Mouse (Mus musculus): ENCODE data around the gene Gm13287. TPM values are rescaled to one million over a fixed set of nuclear protein-coding genes. Genes with fewer than 3 reads are reported as not detected.
"Not testable (repeated sequence)": the region's sequence is repeated elsewhere in the genome, so short reads cannot be mapped to it uniquely, and the experiment has no call there.

Gene Gm13287
- 0.64 TPM in 1 of 2 replicates, not detected in the other for polyA plus RNA-seq (2012; ENCODE audit: insufficient read depth, low replicate concordance)

DNA sequence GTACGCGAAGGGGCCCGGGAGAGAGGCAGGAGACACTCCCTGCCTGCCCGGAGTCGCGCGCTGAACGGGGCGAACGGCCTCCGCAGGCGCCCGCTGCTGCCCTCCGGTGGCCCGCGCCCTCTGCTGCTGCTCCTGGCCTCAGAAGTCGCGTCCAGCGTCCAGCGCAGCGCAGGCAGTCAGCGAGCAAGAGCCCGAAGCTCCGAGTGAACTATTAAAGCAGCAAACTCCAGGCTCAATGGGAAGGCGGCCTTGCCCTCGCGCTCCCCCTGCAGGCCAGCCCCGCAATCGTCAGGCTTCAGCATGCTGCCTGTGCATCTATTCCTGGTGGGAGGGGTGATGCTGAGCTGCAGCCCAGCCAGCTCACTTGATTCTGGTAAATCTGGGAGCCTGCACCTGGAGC, at the start of gene Gm13287:
Gene Gm13287, plus strand, starts transcription at position 301 of the 400 bp plus-strand sequence.
- H3K36me3 ChIP-seq (replicated peaks; ENCODE audit: low read length); H3K4me1 ChIP-seq; H3K27me3 ChIP-seq (replicated peaks); H3K9me3 ChIP-seq; H3K4me3 ChIP-seq (replicated peaks): not testable (repeated sequence)

DNA sequence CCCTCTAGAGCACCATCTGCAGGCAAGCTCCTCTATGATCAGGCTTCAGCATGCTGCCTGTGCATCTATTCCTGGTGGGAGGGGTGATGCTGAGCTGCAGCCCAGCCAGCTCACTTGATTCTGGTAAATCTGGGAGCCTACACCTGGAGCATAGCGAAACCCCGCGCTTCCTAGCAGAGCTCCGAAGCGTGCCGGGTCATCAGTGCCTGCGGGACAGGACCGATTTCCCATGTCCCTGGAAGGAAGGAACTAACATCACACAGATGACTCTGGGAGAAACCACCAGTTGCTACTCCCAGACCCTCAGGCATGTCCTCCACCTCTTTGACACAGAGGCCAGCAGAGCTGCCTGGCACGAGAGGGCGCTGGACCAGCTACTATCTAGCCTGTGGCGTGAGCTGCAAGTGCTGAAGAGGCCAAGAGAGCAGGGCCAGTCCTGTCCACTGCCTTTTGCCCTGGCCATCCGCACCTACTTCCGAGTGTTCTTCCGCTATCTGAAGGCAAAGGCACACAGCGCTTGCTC, 48.2 kb upstream of the Gm13287 start, which contains the start of gene Gm13271:
Gene Gm13271, plus strand, starts transcription at position 51 of the 523 bp plus-strand sequence.
- H3K4me1 ChIP-seq; H3K36me3 ChIP-seq (replicated peaks; ENCODE audit: low read length); H3K4me3 ChIP-seq (replicated peaks); H3K27me3 ChIP-seq (replicated peaks); H3K9me3 ChIP-seq: not testable (repeated sequence)

DNA sequence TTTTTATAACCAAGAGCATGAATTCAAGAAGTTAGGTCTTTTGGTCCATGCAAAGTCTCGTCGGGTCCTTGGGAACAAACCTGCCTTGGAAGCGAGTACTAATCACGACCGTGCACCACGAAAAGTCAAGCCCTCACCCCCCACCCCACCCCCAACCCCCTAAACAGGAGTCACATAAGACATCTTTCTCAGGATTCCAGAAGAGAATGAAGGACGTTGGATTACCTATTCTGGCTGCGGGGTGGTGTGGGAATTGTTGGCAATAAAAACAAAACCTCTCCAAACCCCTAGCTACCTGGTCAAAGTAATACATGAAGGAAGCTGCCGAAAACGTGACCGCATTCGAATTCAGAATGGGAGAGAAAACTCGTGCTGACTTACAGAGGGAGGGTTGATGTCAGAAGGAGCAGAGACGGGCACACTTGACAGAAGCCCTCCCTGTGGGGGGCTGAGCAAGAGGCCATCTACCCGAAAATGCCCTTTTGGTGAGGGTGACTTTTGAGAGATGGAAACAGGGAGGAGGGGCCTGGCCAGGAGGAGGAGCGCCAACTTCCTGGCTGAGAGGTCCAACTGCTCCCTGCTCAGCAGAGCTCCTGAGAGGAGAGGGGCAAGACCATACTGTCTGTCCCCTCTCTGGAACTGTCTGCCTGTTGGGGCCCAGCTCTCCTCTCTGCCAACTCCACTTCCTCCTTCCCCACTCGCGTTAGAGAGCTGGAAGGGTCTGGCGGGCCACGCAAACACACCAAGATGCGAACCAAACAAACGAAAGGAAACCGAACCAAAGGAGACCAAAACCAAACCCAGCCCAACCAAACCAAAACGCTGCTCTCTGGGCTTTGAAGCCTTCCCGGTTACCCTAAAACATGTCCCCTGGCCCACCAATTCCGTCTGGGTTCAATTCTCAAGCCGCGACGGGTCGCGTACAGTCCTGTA, 46.2 kb upstream of the Gm13287 start:
- H3K36me3 ChIP-seq (replicated peaks; ENCODE audit: low read length); H3K4me3 ChIP-seq (replicated peaks); H3K27me3 ChIP-seq (replicated peaks); H3K4me1 ChIP-seq; H3K9me3 ChIP-seq: not testable (repeated sequence)

DNA sequence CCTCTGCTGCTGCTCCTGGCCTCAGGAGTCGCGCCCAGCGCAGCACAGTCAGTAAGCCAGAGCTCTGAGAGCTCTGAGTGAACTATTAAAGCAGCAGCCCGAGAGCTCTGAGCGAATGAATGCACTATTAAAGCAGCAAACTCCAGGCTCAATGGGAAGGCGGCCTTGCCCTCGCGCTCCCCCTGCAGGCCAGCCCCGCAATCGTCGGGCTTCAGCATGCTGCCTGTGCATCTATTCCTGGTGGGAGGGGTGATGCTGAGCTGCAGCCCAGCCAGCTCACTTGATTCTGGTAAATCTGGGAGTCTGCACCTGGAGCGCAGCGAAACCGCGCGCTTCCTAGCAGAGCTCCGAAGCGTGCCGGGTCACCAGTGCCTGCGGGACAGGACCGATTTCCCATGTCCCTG, 45.4 kb upstream of the Gm13287 start:
- not testable (repeated sequence) for H3K9me3 ChIP-seq; H3K4me3 ChIP-seq (replicated peaks); H3K4me1 ChIP-seq; H3K27me3 ChIP-seq (replicated peaks); H3K36me3 ChIP-seq (replicated peaks; ENCODE audit: low read length)

DNA sequence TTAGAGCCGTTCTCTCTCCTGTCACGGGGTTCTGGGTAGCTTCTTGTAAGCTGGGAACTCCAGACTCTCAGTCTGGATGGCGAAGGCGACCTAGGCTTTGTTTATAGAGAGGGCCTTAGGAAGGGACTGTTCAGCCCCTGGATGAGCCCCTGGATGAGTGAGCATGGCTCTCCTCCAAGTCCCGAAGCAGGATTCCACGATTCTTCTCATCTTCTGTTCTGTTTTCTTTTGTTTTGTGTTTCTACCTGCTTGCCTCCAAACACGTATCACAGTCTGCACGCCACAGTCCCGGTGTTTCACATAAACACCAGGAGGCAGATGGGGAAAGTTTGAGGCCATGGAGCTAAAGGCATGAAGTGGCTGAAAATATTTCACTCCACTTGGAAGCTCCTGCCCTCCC, 44.3 kb upstream of the Gm13287 start:
- H3K27me3 ChIP-seq (replicated peaks); H3K9me3 ChIP-seq; H3K36me3 ChIP-seq (replicated peaks; ENCODE audit: low read length); H3K4me1 ChIP-seq; H3K4me3 ChIP-seq (replicated peaks): not testable (repeated sequence)

DNA sequence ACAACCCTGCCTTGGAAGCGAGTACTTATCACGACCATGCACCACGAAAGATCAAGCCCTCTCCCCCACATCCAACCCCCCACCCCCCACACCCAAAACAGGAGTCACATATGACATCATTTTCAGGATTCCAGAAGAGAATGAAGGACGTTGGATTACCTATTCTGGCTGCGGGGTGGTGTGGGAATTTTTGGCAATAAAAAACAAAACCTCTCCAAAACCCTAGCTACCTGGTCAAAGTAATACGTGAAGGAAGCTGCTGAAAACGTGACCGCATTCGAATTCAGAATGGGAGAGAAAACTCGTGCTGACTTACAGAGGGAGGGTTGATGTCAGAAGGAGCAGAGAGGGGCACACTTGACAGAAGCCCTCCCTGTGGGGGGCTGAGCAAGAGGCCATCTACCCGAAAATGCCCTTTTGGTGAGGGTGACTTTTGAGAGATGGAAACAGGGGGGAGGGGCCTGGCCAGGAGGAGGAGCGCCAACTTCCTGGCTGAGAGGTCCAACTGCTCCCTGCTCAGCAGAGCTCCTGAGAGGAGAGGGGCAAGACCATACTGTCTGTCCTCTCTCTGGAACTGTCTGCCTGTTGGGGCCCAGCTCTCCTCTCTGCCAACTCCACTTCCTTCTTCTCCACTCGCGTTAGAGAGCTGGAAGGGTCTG, 43.3 kb upstream of the Gm13287 start, which contains the start of gene Gm13283:
Gene Gm13283, plus strand, starts transcription at position 510 of the 659 bp plus-strand sequence.
- H3K4me3 ChIP-seq (replicated peaks); H3K36me3 ChIP-seq (replicated peaks; ENCODE audit: low read length); H3K9me3 ChIP-seq; H3K4me1 ChIP-seq; H3K27me3 ChIP-seq (replicated peaks): not testable (repeated sequence)

DNA sequence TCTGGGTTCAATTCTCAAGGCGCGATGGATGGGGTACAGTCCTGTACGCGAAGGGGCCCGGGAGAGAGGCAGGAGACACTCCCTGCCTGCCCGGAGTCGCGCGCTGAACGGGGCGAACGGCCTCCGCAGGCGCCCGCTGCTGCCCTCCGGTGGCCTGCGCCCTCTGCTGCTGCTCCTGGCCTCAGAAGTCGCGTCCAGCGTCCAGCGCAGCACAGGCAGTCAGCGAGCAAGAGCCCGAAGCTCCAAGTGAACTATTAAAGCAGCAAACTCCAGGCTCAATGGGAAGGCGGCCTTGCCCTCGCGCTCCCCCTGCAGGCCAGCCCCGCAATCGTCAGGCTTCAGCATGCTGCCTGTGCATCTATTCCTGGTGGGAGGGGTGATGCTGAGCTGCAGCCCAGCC, 42.6 kb upstream of the Gm13287 start:
- not testable (repeated sequence) for H3K4me3 ChIP-seq (replicated peaks); H3K27me3 ChIP-seq (replicated peaks); H3K36me3 ChIP-seq (replicated peaks; ENCODE audit: low read length); H3K4me1 ChIP-seq; H3K9me3 ChIP-seq

DNA sequence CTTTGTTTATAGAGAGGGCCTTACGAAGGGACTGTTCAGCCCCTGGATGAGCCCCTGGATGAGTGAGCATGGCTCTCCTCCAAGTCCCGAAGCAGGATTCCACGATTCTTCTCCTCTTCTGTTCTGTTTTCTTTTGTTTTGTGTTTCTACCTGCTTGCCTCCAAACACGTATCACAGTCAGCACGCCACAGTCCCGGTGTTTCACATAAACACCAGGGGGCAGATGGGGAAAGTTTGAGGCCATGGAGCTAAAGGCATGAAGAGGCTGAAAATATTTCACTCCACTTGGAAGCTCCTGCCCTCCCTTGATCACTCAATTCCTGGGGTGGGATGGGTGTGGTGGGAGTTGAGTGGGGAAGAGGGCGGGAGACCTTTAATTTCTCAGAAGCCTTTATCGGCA, 41.3 kb upstream of the Gm13287 start:
- not testable (repeated sequence) for H3K36me3 ChIP-seq (replicated peaks; ENCODE audit: low read length); H3K4me3 ChIP-seq (replicated peaks); H3K4me1 ChIP-seq; H3K9me3 ChIP-seq; H3K27me3 ChIP-seq (replicated peaks)

DNA sequence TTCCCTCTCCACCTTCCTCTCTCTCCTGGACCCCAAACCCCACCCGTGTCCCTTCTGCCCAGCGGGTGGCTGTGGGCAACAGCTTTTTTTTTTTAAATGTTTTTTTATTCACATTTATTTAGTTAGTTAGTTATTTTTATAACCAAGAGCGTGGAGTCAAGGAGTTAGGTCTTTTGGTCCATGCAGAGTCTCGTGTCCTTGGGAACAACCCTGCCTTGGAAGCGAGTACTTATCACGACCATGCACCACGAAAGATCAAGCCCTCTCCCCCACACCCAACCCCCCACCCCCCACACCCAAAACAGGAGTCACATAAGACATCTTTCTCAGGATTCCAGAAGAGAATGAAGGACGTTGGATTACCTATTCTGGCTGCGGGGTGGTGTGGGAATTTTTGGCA, 40.7 kb upstream of the Gm13287 start:
- H3K27me3 ChIP-seq (replicated peaks); H3K9me3 ChIP-seq; H3K4me3 ChIP-seq (replicated peaks); H3K36me3 ChIP-seq (replicated peaks; ENCODE audit: low read length); H3K4me1 ChIP-seq: not testable (repeated sequence)

DNA sequence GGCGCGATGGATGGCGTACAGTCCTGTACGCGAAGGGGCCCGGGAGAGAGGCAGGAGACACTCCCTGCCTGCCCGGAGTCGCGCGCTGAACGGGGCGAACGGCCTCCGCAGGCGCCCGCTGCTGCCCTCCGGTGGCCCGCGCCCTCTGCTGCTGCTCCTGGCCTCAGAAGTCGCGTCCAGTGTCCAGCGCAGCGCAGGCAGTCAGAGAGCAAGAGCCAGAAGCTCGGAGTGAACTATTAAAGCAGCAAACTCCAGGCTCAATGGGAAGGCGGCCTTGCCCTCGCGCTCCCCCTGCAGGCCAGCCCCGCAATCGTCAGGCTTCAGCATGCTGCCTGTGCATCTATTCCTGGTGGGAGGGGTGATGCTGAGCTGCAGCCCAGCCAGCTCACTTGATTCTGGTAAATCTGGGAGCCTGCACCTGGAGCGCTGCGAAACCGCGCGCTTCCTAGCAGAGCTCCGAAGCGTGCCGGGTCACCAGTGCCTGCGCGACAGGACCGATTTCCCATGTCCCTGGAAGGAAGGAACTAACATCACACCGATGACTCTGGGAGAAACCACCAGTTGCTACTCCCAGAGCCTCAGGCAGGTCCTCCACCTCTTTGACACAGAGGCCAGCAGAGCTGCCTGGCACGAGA, 39.6 kb upstream of the Gm13287 start:
- not testable (repeated sequence) for H3K36me3 ChIP-seq (replicated peaks; ENCODE audit: low read length); H3K4me1 ChIP-seq; H3K27me3 ChIP-seq (replicated peaks); H3K9me3 ChIP-seq; H3K4me3 ChIP-seq (replicated peaks)

DNA sequence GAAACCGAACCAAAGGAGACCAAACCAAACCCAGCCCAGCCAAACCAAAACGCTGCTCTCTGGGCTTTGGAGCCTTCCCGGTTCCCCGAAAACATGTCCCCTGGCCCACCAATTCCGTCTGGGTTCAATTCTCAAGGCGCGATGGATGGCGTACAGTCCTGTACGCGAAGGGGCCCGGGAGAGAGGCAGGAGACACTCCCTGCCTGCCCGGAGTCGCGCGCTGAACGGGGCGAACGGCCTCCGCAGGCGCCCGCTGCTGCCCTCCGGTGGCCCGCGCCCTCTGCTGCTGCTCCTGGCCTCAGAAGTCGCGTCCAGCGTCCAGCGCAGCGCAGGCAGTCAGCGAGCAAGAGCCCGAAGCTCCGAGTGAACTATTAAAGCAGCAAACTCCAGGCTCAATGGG, 29.5 kb upstream of the Gm13287 start, which contains the start of gene Gm13290:
Gene Gm13290, plus strand, starts transcription at position 301 of the 400 bp plus-strand sequence.
- H3K4me1 ChIP-seq; H3K9me3 ChIP-seq; H3K4me3 ChIP-seq (replicated peaks); H3K36me3 ChIP-seq (replicated peaks; ENCODE audit: low read length); H3K27me3 ChIP-seq (replicated peaks): not testable (repeated sequence)

DNA sequence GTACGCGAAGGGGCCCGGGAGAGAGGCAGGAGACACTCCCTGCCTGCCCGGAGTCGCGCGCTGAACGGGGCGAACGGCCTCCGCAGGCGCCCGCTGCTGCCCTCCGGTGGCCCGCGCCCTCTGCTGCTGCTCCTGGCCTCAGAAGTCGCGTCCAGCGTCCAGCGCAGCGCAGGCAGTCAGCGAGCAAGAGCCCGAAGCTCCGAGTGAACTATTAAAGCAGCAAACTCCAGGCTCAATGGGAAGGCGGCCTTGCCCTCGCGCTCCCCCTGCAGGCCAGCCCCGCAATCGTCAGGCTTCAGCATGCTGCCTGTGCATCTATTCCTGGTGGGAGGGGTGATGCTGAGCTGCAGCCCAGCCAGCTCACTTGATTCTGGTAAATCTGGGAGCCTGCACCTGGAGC, 26.4 kb upstream of the Gm13287 start, which contains the start of gene Gm13289:
Gene Gm13289, plus strand, starts transcription at position 301 of the 400 bp plus-strand sequence.
- H3K9me3 ChIP-seq; H3K27me3 ChIP-seq (replicated peaks); H3K4me3 ChIP-seq (replicated peaks): not testable (repeated sequence)

DNA sequence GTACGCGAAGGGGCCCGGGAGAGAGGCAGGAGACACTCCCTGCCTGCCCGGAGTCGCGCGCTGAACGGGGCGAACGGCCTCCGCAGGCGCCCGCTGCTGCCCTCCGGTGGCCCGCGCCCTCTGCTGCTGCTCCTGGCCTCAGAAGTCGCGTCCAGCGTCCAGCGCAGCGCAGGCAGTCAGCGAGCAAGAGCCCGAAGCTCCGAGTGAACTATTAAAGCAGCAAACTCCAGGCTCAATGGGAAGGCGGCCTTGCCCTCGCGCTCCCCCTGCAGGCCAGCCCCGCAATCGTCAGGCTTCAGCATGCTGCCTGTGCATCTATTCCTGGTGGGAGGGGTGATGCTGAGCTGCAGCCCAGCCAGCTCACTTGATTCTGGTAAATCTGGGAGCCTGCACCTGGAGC, 23.5 kb upstream of the Gm13287 start, which contains the start of gene Gm13272:
Gene Gm13272, plus strand, starts transcription at position 301 of the 400 bp plus-strand sequence.
- not testable (repeated sequence) for H3K36me3 ChIP-seq (replicated peaks; ENCODE audit: low read length); H3K4me1 ChIP-seq; H3K9me3 ChIP-seq; H3K27me3 ChIP-seq (replicated peaks); H3K4me3 ChIP-seq (replicated peaks)

More for the DNA sequence above, 26.4 kb upstream of the Gm13287 start, which contains the start of gene Gm13289:
- not testable (repeated sequence) for H3K36me3 ChIP-seq (replicated peaks; ENCODE audit: low read length); H3K4me1 ChIP-seq

DNA sequence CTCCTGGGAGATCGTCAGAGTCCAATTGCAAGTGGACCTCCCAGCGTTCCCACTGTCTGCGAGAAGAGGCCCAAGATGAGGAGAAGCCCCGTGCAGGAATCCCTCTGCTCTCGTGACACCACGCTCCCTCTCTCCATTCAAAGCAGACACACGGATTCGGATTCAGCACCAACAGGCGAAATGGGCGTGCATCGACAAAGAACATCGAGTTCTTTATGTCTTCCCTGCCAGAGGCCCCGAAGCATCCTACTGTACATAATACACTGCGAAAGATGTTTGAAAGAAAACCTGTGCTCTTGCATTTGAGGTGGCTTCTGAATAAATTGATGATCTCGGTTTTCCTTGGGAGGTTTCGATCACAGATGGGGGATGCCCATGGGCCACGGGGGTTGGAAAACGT, 22.7 kb upstream of the Gm13287 start:
- H3K9me3 ChIP-seq; H3K36me3 ChIP-seq (replicated peaks; ENCODE audit: low read length); H3K27me3 ChIP-seq (replicated peaks); H3K4me1 ChIP-seq; H3K4me3 ChIP-seq (replicated peaks): not testable (repeated sequence)

DNA sequence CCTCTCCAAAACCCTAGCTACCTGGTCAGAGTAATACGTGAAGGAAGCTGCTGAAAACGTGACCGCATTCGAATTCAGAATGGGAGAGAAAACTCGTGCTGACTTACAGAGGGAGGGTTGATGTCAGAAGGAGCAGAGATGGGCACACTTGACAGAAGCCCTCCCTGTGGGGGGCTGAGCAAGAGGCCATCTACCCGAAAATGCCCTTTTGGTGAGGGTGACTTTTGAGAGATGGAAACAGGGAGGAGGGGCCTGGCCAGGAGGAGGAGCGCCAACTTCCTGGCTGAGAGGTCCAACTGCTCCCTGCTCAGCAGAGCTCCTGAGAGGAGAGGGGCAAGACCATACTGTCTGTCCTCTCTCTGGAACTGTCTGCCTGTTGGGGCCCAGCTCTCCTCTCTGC, 21.2 kb upstream of the Gm13287 start, which contains the start of gene Ifnz:
Gene Ifnz, plus strand, starts transcription at position 301 of the 400 bp plus-strand sequence.
- H3K36me3 ChIP-seq (replicated peaks; ENCODE audit: low read length); H3K9me3 ChIP-seq; H3K4me3 ChIP-seq (replicated peaks); H3K4me1 ChIP-seq; H3K27me3 ChIP-seq (replicated peaks): not testable (repeated sequence)
